Mouse (Mus musculus): ENCODE data around the gene Lama4.

The Lama4 gene

GRCm38 (mm10) chr10:39049581-39050294, 84.4 kb downstream of the Lama4 start:
- no peak for DNase-seq (ENCODE audit: low spot score in 2 of 2)

- DNase-seq (ENCODE audit: low spot score in 2 of 2), result no peak
Observed at GRCm38 (mm10) chr10:39056050-39056449, 90.7 kb downstream of the Lama4 start.

- no peak for DNase-seq (ENCODE audit: low spot score in 2 of 2)
Observed at GRCm38 (mm10) chr10:39064732-39065131, 99.4 kb downstream of the Lama4 start.

GRCm38 (mm10) chr10:39065449-39065848, 100.1 kb downstream of the Lama4 start:
- DNase-seq (ENCODE audit: low spot score in 2 of 2), result no peak

- DNase-seq (ENCODE audit: low spot score in 2 of 2), result no peak
Observed at GRCm38 (mm10) chr10:39066061-39066460, 100.7 kb downstream of the Lama4 start.

GRCm38 (mm10) chr10:39066962-39067361, 101.6 kb downstream of the Lama4 start:
- peak; percentile 19 to 27 for DNase-seq (ENCODE audit: low spot score in 2 of 2)

GRCm38 (mm10) chr10:39072048-39072447, 106.7 kb downstream of the Lama4 start:
- DNase-seq (ENCODE audit: low spot score in 2 of 2), result no peak

- DNase-seq (ENCODE audit: low spot score in 2 of 2), result no peak
Observed at GRCm38 (mm10) chr10:39096981-39097380, 131.7 kb downstream of the Lama4 start.

GRCm38 (mm10) chr10:39098746-39099145, 133.4 kb downstream of the Lama4 start:
- no peak for DNase-seq (ENCODE audit: low spot score in 2 of 2)

- no peak for DNase-seq (ENCODE audit: low spot score in 2 of 2)
Observed at GRCm38 (mm10) chr10:39104803-39105449, 139.6 kb downstream of the Lama4 start.

GRCm38 (mm10) chr10:39106413-39106812, 141.1 kb downstream of the Lama4 start:
- no peak for DNase-seq (ENCODE audit: low spot score in 2 of 2)

- DNase-seq (ENCODE audit: low spot score in 2 of 2), result no peak
Observed at GRCm38 (mm10) chr10:39106935-39107334, 141.6 kb downstream of the Lama4 start.

- no peak for DNase-seq (ENCODE audit: low spot score in 2 of 2)
Observed at GRCm38 (mm10) chr10:39108837-39109488, 143.6 kb downstream of the Lama4 start.

- DNase-seq (ENCODE audit: low spot score in 2 of 2), result no peak
Observed at GRCm38 (mm10) chr10:39109489-39109874, 144.2 kb downstream of the Lama4 start.

- no peak for DNase-seq (ENCODE audit: low spot score in 2 of 2)
Observed at GRCm38 (mm10) chr10:39121412-39121811, 156.1 kb downstream of the Lama4 start.

- DNase-seq (ENCODE audit: low spot score in 2 of 2), result peak; percentile 77 to 83
Observed at GRCm38 (mm10) chr10:39133462-39134310, 168.4 kb downstream of the Lama4 start, which contains the start of the genes Fam229b and Tube1. Gene Fam229b, minus strand, starts transcription at chr10:39133914. Gene Tube1, plus strand, starts transcription at chr10:39133976.

GRCm38 (mm10) chr10:39137766-39138165, 172.5 kb downstream of the Lama4 start:
- DNase-seq (ENCODE audit: low spot score in 2 of 2), result no peak

- DNase-seq (ENCODE audit: low spot score in 2 of 2), result no peak
Observed at GRCm38 (mm10) chr10:39138761-39139160, 173.4 kb downstream of the Lama4 start.

GRCm38 (mm10) chr10:39140843-39141242, 175.5 kb downstream of the Lama4 start:
- DNase-seq (ENCODE audit: low spot score in 2 of 2), result no peak

- no peak for DNase-seq (ENCODE audit: low spot score in 2 of 2)
Observed at GRCm38 (mm10) chr10:39141401-39141800, 176.1 kb downstream of the Lama4 start.

GRCm38 (mm10) chr10:39142216-39142615, 176.9 kb downstream of the Lama4 start:
- DNase-seq (ENCODE audit: low spot score in 2 of 2), result no peak

- no peak for DNase-seq (ENCODE audit: low spot score in 2 of 2)
Observed at GRCm38 (mm10) chr10:39156719-39157118, 191.4 kb downstream of the Lama4 start.
